Mouse (Mus musculus): ENCODE measurements around the gene Rbmx.

- no peak for TF ChIP-seq CTCF (IDR thresholded peaks at IDR 0.05; ENCODE audit: extremely low read depth, insufficient read depth, insufficient read length, insufficient replicate concordance)
- TF ChIP-seq POLR2A (IDR thresholded peaks at IDR 0.05; ENCODE audit: low read depth, low read length) = no peak
Measured at GRCm38 (mm10) chrX:57393412-57393811, 576 bp upstream of the Rbmx start.

Measured in spleen, adult 2 months (tissue).